Mouse (Mus musculus) midbrain, embryonic 10.5 days (tissue): Measurements from ENCODE around the gene Pi16. TPM values are rescaled to one million over a fixed set of nuclear protein-coding genes. Genes with fewer than 3 reads are reported as not detected.

Source experiments
- polyA plus RNA-seq: library from polyadenylated mRNA; unstranded; fragments of >200 nt; fragmentation: Nextera tagmentation; extraction: Ambion mirVana; gene quantifications from 2 replicates; pipeline ENCODE4 v1.2.1, GENCODE M21; 2016

Pi16 gene
- polyA plus RNA-seq, 1 experiment from 2014 or later, result 0.75 TPM

Other genes starting within 250 kb of the Pi16 start
- gene Cdkn1a, start 226.7 kb upstream of the Pi16 start, polyA plus RNA-seq, result 19.1 and 24.8 TPM in 2 replicates
- 0.06 and 0.47 TPM in 2 replicates for gene Rab44, start 203.5 kb upstream of the Pi16 start, polyA plus RNA-seq
- gene Cpne5, start 79.5 kb upstream of the Pi16 start, polyA plus RNA-seq, result 10.7 and 14.8 TPM in 2 replicates
- 205 and 232 TPM in 2 replicates for gene Ppil1, start 53.5 kb upstream of the Pi16 start, polyA plus RNA-seq
- 62.8 and 67.9 TPM in 2 replicates for gene BC004004, start 48.9 kb upstream of the Pi16 start, polyA plus RNA-seq
- gene Mtch1, start 30.3 kb downstream of the Pi16 start, polyA plus RNA-seq, result 277 and 318 TPM in 2 replicates
- 3.8 and 4.1 TPM in 2 replicates for gene Fgd2, start 43.2 kb downstream of the Pi16 start, polyA plus RNA-seq
- 27.2 and 33.8 TPM in 2 replicates for gene Pim1, start 173.1 kb downstream of the Pi16 start, polyA plus RNA-seq
- not detected in 2 replicates for gene Gm17657, start 232.0 kb downstream of the Pi16 start, polyA plus RNA-seq
- 18.8 and 19.9 TPM in 2 replicates for gene Tbc1d22b, start 232.1 kb downstream of the Pi16 start, polyA plus RNA-seq
- 1.1 and 1.3 TPM in 2 replicates for gene Tmem217, start 234.7 kb downstream of the Pi16 start, polyA plus RNA-seq